Mouse (Mus musculus) urinary bladder, postnatal 36 days (tissue): ENCODE measurements around the gene Adamts5.

Source experiments
- DNase-seq, 2 experiments: peaks; one replicate each; pipeline ENCODE4 v3.0.0; 2022; ENCODE audit warnings: low spot score in 2 of 2, mixed read lengths in 1 of 2

Gene Adamts5

DNA sequence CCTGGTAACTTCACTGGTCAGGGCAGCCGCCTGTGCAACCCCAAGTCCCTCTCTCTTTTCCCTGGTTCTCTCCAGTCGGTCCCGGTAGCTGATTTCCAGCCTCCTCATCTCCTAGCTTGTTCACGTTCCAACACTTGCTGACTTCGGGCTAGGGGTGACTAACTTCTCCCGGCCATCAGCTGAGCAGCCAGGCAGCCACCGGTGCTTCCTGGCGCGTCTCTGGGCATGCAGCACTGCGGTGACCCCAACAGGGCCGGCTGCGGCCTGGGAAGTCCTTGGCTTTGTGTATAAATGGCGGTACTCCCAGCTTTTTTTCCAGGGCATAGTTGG, at the start of gene Adamts5:
Gene Adamts5 (minus strand): TSS at position 248 of the 330 bp plus-strand sequence.
- DNase-seq = peak in 1 of 2 experiments; percentile 9

DNA sequence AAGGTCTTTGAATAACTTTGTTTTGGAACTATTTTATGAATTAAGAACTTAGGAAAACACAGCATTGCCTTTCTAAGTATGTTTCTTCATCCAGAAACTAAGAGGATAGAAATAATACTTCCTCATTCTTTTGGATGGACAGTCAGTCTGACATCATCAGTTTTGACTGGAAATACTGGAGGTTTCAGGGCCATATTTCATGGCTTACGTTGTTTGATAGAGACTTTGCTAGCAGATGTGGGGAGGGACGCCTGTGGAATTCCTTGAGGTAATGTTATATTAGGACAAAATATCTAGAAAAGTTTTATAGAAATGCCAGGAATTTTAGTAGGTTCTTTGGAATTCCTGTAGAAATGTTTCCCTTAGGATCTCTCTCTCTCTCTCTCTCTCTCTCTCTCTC, 48.7 kb upstream of the Adamts5 start:
- DNase-seq = no peak

DNA sequence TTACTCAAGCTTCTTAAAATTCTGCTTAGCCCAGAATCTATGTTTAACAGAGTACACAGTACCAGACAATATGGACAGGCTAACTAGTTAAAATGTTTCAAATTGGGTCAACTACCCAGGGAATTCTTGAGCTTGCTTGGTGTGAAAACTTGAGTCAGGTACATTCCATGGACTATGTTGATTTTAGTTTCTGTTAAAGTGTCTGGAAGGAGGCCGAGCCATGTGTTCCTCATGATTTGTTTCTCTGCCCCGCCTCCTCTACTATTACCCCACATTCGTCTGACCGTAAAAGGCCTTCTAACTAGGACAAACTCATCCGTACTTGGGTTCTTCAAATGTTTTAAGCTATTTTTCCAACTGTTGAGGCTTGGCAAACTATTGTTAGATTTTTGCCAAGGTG, 24.4 kb upstream of the Adamts5 start:
- no peak for DNase-seq

DNA sequence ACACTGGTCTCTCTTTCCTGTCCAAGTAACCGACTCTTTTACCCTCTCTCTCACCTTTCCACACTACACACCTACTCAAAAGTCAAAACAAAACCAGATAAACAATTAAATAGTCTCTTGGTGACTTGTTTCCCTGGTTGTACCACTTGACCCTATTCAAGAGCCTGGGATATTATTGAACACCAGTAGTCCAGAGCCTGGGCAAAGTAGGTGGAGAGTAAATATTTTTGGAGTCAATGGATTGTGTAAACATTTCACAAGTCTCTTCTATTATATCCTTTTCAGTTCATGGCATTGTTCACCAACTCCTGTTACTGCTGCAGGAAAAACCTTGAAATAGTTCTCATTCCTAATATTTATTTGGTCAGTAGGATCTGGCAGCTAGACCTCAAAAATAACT, 20.8 kb upstream of the Adamts5 start:
- no peak for DNase-seq

DNA sequence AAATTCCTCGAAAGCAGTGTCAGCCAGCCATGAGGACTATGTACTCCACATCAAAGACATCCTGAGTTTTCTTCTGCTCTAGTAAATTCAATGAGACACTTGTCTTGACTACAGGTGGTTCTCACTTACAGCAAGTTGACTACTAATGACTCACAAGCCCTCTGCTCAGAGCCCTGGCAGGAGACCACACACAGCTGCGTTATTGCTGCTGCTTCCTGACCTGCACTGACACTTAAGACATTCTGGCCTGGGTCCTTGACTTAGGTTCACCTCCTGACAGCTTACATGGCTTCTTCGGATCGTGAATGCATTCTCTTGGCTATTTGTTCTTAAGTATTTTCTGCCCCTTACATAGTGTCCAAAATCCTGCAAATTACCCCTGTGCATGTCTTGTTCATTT, 18.5 kb upstream of the Adamts5 start:
- DNase-seq = no peak

DNA sequence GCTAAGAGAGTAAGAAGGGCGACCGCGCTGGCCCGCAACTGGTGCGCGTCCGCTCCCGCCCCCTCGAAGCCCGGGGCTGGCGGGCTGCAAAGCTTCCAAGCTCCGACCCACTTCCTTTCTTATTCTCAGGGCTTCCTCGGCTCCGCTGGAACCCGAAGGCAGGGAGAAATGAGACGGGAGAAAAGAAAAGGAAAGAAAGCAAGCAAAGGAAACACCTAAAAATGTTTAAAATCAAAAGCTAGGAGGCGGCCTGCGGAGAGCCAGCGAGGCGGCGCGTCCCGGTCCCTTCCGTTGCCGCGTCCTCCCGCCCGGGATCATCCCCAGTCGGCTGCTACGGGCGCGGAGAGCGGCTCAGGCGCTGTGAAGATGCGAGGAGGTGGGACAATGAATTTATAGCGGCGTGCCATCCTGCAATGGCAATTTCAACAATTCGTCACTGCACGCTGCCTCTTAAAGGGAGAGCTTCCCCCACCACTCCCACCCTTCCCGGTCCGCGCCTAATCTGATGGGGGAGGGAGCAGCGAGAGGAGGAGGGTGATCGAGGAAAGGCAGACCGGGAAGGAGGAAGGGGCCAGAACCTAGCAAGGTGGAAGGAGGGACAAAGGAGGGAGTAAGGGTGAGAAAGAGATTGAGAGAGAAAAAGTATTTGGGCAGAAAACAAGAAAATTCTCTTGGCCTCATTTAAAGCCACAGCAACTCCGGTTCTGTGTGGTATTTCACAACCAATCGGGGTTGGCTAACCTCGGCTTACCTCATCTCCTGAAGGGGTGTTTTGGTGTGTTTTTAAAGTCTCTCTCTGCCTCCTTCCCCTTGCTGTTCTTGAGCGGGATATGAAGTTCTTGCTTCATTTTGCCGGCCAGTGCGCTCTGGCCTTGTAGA, 687 bp downstream of the Adamts5 start:
- DNase-seq = peak; percentile 41 to 50

DNA sequence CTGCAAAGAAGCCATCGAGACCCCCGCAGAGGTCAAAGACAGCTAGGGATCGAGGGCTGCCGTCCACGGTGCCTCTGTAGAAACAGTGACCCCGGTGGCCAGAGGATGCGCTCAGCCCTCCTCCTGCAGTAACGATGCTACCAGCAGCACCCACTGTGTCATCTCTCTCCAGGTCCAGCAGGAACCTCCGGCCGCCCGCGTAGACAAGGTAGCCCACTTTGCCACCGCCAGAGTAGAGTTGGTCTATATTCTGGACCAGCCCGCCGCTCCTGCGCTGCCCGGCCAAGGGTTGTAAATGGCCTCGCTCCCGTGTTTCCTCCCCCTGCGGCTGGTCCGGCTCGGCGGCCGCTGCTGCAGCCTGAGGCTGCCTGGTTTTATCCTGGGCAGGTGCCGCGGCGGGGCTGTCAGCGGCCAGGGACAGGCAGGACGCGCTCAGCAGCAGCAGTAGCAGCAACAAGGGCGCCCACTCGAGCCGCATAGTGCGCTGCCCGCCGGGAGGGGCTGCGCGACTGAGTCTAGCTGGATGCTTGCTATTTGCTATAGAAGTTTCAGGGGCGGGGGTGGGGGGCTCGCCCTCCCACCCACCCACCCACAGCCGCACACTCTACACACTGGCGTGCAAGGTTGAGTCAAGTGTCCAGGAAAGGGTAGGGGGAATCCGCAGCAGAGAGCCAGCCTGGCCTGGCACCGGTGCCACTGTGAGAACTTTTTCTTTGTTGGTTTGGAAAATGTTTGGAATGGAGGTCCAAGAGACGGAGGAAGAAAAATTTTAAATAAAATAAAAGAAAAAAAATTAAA, 1.6 kb downstream of the Adamts5 start:
- peak in 1 of 2 experiments; percentile 11 for DNase-seq

DNA sequence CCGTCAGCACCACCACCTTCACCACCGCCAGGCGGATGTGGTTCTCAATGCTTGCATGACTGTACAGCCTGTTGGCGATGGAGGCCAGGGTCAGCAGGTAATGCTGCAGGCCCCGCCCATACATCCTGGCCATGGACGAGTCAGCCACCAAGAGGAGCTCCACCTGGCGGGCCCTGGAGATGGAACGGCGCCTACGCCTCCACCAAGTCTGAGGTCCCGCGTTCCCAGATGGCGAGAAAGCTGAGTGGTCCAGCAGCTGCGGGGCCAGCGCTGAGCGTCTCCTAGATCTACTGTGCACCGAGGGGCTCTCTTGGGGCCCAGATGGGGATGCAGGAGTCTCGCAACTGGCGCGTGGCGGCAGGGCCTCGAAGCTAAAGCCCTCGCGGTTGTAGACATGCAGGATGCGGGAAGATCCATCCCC, 2.3 kb downstream of the Adamts5 start:
- DNase-seq = peak in 1 of 2 experiments; percentile 46

DNA sequence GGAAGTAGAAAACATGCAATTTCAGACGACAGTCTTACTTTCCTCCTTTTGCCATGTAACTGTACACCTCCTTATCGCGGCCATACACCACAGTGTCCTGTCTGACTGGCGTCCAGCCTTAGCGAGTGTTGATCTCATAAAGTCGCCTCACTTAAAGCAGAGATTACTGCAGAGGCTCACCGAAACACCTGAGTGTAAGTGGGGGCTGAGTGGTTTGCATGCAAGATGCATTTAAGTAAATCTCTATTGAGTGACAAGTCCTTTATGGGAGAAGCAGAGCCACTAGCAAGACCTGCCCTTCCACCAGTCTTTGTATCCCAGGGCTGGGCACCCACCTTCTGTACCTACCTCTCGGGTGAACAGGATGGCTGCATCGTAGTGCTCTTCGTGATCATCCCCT, 2.8 kb downstream of the Adamts5 start:
- DNase-seq = no peak

DNA sequence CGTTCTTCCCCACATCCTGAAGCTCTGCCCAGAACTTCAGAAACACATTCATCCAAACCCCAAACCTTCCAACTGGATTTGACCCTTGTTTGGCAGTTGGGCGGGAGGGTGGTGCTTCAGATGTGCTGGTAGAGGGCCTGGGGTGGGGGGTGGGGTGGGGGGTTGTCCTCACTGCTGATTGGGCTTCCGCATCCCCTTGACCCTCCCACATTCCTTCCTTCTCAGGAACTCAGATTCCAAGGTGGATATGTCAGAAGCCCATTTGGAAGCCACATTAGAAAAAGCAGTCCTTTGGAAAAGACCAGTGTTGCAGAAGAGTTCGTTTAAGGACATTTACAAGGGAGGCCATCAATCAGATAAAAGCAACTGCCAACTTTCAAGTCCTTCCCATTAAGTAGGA, 3.2 kb downstream of the Adamts5 start:
- peak in 1 of 2 experiments; percentile 40 for DNase-seq

DNA sequence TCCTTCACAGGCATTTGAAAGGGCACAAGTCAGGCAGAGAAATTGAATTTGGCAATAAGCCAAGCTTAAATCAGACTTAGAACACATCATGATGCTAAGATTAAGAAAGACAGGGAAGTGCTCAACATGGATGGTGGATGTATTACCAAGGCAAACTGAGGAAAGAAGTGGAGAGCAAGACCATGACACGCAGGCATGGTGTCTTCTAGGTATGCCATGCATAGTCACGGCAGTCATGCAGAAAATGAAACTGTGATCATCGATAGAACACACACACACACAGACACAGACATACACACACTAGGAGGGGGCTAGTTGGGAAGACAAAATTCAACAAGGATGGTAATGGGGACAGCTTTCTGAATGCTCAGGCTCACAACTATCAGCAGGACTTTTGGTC, 3.8 kb downstream of the Adamts5 start:
- DNase-seq = no peak

DNA sequence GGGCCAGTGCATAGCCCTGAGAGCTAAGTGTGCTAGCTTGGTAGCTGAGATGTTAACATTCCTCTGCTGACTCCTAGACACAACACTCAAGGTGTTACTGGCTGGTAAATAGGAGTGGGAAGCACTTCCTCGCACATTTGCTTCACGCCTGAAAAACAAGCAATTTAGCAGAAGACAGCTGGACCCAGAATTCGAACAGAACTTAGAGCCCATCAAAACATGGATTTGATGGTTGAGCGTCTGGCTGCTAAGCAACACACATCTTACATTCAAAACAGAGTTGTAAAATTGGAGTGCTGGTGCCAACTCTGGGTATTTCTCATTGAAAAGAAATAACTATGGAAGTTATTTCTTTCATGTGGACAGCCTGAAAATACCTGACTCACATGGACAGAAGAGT, 5.7 kb downstream of the Adamts5 start:
- DNase-seq = no peak

DNA sequence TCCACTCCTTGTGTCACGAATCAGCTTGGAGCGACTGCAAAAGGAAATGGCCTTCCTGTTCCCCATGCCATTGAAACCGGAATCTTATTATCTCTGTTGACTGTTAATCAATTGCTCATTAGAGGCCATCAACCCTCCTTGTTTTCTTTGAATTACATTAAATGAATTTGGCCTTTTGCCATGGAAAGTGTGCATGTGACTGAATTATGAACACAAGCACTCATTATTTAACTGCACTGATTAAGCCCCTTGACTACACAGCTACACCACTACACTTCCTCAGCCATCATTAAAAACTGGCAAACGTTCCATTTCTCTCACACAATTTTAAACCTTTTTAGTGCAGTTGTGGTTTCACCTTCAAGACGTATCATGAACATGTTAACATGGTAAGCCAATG, 11.8 kb downstream of the Adamts5 start:
- no peak for DNase-seq

DNA sequence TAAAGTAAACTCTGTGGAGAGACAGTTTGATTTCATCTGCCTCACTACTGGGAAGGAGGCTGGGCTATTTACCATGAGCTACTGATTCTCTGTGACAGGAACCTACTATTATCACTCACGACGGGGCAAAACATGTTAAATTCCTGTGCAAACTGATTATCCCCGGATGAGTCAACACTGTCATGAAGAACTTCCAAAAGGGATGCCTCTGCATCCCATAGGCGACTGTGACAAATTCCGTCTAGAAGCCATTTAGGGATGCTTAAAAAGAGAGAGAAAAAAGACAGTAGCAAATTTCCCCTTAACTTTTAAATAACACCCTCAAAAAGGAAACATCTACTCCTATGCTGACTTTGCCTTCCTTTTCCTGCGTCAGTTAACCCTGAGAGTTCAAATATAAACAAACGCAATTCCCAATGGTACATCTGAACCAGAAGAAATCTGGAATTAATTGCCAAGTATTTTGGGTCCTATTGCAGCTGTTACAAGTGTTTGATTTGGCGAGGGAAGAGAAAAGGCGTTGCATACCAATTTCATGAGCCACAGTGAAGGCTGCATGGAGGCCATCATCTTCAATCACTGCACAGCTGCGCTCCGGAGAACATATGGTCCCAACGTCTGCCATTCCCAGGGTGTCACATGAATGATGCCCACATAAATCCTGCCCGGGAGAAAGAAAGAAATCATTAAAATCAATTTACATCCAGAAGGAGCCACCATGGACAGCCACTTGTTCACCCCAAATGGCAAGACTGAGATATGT, 14.2 kb downstream of the Adamts5 start:
- no peak for DNase-seq

DNA sequence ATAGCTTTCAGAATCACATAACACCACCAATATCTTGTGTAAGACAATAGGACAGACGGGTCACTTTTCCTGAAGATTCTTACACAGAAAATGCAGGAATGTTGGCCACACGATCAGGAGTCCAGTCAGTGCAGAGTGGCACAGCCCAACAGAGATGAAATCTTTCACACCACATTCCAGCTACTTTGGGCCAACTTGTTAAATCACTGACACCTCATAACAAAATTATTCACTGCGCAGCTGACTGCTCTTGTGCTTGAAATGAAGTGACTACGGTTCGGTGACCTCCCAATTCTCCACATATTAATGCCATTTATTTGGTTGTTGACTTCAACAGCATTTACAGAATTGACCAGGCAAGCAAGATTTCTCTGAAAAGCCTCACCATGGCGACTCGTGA, 22.6 kb downstream of the Adamts5 start:
- no peak for DNase-seq

DNA sequence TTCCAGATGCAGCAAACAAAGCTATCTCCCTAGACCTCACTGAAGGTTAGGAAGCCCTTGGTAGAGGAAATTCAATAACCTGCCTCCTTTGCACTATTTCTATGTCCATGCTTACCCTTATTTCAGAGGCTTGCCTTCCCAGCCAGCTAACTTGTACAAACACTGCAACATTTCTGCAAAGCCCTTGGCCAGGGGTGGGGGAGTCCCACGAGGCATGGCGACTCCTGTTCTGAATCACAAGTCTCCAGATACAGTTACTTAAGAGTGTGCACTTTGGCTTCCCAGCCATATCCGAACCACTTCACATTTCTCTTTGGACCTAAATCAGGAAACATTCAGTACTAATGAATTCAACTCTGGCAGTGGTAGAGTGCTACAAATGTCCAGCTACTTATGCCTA, 27.5 kb downstream of the Adamts5 start:
- peak in 1 of 2 experiments; percentile 47 for DNase-seq

DNA sequence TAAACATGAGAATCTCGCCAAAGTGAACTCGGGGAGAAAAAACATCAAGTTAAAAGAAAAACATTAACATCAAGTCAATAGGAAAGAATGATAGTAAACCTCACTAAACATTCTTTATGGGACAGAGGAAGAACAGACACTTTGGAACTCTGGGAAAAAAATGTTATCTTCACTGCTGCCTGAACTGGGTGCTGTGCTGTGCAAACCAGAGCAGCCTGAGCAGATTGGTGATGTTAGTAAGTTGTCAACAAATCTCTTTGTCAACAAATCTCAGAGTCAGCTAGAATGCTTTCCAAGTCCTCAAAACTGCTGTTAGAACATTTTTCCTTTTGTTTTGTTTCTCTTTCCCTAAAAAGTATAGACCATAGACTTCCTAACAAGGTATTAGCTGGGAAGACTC, 29.7 kb downstream of the Adamts5 start:
- DNase-seq = no peak

DNA sequence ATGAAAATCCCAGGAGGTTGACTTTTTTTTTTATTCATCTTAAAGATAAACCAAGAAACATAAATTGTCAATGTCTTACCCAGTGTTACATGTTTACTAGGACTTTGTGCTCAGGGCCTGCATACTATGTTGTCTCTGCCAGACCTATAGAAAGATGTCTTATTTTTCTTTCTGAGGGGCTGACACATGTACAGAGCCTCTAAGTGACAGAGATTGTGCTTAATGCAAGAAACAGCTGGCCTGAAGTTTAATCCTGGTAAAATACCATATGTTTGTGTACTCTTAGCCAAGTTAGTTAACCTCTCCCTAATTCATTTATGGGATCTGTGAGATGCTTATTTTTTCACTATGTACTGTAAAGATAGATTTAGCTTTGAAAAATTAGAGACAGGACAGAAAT, 30.4 kb downstream of the Adamts5 start:
- no peak for DNase-seq

DNA sequence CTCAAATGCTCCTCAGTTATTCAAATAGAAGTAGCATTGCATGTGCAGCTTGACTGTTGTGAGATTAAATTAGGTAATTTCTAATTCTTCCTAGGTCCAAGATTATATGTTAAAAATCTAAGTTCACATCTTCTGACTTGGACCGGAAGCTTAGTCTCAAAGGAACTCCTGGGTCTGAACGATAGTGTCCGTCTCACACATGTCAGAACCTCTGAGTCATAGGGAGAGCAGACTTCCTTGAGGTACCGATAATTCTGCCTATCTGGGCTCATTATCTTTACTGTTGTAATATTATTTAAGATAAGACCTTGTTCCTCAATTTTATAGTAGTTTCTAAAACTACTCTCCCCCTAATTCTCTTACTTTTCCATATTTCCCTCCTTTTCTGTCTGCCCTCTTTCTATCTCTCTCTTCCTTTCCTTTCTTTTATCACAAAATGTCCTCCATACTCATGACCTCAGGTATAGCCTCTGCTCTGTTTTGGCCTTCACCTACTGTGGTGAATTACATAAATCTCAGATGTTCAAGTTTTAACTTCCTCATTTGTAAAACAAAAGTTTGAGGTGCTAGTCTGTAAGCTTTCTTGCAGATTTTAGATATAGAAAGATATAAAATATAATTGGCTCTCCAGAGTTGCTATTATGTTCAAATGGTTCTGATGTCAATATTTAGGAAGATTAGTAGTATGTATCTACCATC, 36.8 kb downstream of the Adamts5 start:
- no peak for DNase-seq

DNA sequence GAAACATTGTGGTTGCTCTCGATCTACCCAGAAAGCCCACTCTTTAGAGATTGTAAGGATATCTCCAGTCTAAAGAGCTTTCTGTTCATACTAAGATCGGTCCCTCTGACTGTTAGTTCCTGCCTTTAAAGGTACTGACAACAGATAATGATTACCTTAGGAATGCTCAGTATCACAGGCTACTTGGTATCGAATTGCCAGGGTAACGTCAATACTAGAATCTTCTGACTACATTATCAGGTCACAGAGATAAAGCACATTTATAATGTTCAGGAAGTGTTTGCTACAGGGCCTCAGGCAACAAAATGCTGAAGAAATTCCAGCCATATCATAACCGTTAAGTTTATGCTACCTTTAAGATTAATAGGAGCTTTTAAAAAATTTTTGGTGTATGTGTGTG, 47.1 kb downstream of the Adamts5 start:
- DNase-seq = no peak

DNA sequence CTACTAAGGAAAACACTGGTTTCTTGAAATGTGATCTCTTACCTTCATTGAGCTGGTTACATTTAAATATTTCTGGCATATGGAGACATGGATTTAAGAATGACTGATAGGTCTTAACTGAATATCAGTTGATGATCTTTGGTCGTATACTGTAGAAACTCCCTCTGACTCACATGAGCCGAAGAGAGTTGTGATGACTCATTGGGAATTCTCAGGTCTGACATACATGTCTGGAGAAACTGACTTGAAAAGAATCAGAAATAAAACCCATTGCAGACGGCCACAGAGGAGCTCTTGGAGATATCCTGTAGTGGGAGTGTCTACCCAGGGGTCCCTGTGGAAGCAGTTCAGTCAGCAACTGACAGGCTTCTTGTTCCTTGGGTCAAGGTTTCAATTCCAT, 74.6 kb downstream of the Adamts5 start:
- no peak for DNase-seq
